Mouse (Mus musculus) left cerebral cortex, postnatal 10 days (tissue): ENCODE measurements around the gene Kremen1. TPM values are rescaled to one million over a fixed set of nuclear protein-coding genes. Genes with fewer than 3 reads are reported as not detected.

Source experiments
- DNase-seq, 2 experiments: peaks; one replicate each; pipeline ENCODE4 v3.0.0; 2021 to 2022; ENCODE audit warnings: low spot score in 2 of 2, mixed read lengths in 1 of 2; ENCODE audit errors: extremely low spot score in 1 of 2
- intact Hi-C: fragments of 180-260 bp; cut with DNase I; formaldehyde crosslinking; loops from one replicate; pipeline ENCODE4 v1.15.1; 2025
- total RNA-seq, 2 experiments: library from RNA; stranded (reverse); gene quantifications; 2 replicates each; pipeline ENCODE4 v1.2.3; 2021

The Kremen1 gene
- total RNA-seq, 2 experiments from 2014 or later: 9.2 to 9.5 TPM

DNA sequence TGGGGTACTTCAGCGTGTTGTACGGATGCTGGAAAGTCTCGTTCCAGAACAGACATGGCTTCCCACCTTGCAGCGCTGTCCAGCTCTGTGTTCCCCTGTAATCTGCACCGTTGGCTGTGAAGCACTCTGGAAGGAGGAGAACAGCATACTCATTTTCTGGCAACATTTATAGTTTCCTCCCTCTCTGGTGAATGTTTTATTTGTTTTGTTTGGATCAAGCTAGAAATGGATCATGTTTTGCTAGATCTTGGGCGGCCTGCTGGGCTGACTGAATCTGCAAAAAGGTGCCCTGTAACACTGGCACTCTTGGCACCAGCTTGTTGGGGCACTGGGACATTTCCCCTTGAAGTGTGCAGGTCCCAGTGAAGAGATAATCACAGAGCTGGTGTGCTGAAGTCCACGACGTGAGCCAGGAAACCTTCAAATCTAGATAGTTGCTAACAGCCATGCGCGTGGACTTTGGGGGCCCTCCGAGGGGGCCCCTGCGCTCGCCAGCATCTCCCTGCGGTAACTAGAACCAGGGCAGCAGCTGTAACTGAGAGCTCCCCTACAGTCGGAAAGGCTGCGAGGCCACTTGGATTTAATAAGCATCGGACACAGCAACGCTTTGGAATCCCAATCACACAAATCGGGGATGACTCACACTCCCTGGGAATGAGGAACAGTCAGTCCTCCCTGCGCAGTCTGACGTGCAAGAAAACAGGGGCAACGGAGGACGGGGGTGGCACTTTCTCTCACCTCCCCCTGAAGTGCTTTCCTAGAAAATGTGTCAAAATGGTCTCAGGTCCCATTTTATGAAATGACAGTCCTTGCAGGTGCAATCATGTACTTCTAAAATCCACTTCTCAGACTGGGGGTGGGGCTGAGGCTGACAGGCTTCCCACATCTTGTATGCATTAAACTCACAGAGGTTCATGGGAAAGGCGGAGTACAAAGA is 17.3 kb downstream of the Kremen1 start:
- peak; percentile 24 to 47 for DNase-seq
- intact Hi-C loops: no loop called here

GRCm38 (mm10) chr11:5243208-5243607 is 18.1 kb downstream of the Kremen1 start:
- intact Hi-C loops: no loop called here
- DNase-seq: no peak

DNA sequence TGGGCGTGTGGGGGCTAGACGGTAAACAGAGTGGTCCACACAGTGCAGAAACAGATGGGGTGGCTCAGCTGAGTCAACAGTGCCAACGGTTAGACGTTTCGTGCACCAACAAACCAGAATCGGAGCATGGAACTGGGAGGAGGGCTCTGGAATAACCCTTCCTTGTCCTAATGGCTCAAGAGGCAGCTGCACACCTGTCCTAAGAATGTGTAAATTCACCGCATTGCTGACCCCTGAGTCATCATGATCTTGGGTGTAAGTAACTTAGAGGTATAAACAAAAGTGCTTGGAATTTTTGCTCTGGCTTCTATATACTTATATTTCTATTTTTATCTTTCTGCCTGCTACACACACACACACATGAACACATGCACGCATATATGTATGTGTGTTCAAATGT is 19.2 kb downstream of the Kremen1 start:
- intact Hi-C loops: no loop called here
- no peak for DNase-seq

GRCm38 (mm10) chr11:5239706-5240690 is 21.4 kb downstream of the Kremen1 start:
- intact Hi-C loops: no loop called here
- DNase-seq: no peak

- DNase-seq: no peak
- intact Hi-C loops: no loop called here
Observed at GRCm38 (mm10) chr11:5219910-5220447, 41.4 kb downstream of the Kremen1 start.

GRCm38 (mm10) chr11:5219371-5219770 is 42.0 kb downstream of the Kremen1 start:
- no peak for DNase-seq
- intact Hi-C loops: no loop called here

DNA sequence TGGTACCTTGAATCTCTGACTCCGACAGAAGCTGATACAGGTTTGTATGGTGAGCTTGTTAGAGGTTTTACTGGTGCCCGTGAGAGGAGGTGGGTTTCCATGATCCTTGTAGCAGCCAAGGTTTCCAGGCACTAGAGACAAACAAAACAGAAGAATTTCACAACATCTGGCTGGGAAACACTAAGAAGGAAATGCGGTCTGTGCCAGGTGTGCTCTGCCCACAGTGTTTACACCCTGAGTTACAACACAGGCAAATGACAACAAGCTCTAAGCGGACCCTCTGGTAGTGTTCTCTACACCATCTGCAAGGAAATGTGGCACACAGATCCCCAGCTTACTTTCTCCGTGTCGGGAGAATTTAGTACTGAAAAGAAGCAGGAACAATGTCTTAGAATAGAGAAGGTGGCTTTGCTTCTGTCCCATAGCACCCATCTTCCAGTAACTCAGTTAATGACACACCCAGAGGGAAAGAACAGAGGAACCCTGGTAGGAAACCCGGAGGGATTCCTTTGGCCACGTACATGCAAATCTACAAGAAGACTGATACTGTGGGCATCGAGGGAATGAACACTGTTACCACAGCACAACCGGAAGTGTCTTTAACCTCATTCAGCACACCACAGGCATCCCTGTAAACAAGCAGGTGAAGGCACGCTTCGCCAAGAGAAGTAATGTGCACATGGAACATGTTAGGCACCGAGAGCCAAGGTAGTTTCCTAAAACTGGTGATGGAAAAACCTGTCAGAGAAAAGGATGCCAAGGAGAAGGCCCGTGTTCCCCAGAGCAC is 45.8 kb downstream of the Kremen1 start:
- intact Hi-C loops: no loop called here
- no peak for DNase-seq

DNA sequence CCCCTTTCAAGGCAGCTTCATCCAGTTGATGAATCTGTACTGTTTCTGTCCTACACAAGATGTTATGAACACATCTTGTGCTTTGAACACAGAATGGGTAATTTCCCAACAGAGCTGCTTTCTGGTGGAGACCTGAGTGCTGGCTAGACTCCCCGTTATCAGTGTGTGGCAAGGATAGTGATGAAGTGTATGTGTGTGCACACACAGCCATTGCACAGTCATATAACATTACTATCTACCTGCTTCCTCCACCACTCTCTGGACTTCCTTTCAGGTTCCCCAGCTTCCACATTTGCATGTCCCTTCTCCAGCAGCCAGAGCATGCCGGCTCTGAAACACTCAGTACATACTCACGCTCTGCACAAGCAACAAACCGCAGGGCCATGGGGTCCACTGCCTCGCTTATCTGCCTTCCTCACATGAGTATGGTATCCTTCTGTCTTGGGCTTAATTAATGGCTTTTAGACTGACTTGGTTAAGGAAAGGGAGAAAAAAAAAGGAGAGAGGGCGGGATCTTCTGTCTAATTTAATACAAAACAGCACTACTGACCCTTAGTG is 46.8 kb downstream of the Kremen1 start:
- DNase-seq: no peak
- intact Hi-C loops: no loop called here

- DNase-seq: no peak
- intact Hi-C loops: no loop called here
Observed at GRCm38 (mm10) chr11:5203054-5203453, 58.3 kb downstream of the Kremen1 start.

DNA sequence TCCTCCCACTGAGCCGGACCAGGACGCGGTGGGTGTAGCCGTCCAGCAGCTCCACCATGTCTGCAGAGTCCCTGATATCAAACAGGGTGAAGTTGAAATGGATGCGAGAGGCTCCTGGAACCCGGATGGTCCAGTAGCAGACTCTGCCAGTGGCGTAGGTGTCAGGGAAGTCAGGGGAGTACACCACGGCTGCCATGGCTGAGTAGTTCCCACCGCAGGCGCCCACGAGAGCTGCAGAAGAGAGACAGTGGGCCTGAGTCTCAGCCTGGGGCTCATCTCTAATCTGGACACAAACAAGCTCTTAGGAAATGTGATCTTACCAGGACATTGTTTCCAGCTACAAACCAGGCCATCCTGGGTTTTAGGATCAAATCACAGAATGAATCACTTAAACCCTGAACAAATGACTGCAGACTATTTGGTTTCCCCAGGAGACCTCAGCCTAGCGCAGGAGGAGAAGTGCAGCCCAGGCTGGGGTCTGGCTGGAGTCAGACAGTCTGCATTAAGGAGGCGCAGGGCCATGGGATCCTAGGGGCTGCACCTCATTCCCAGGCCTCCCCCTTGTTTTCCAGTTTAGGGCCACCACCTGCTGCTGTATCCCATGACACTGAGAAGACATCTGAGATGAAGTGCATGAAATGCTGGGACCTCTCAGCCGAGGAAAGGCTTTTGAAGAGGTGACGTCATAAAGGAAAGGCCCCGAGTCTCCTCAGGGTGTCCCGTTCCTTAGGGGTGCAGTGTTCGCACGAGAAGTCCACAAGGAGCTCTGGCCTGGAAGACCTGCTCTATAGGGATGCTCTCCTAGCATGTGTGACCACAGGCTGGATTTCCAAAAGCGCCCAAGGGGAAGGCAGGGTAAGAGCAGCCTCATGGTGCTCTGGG is 59.3 kb downstream of the Kremen1 start:
- DNase-seq: no peak
- intact Hi-C loops: no loop called here

DNA sequence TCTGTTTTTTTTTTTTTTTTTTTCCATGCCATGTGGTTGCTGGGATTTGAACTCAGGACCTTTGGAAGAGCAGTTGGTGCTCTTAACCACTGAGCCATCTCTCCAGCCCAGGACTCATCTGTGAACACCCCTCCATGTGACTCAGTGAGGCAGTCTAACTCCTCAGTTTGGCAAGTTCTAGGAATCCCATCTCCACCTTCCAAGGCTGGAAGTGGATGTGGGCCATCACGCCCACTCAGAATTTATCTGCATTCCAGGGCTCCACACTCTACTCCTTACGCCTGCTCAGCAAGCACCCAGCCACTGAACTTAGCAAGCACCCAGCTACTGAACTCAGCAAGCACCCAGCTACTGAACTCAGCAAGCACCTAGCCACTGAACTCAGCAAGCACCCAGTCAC is 61.5 kb downstream of the Kremen1 start:
- intact Hi-C loops: no loop called here
- no peak for DNase-seq

- no peak for DNase-seq
- intact Hi-C loops: no loop called here
Observed at GRCm38 (mm10) chr11:5197068-5197467, 64.3 kb downstream of the Kremen1 start.

DNA sequence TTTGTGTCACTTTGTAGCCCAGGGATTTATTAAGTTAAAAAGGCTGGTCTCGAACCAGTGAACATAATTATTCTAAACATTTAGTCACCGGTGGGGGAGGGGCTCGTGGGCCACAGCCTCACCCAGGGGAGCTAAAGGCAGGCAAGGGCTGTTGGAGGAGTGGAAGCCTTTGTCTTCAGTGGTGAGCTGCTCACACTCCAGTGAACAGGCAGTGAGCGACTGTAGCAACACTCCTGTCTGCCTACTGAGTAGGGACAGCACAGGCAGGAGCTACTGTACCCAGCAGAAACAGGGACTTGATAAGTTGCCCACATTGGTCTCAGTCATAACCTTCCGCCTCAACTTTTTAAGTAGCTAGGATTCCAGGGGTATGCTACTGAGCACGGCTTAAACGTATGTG is 64.8 kb downstream of the Kremen1 start:
- DNase-seq: no peak
- intact Hi-C loops: no loop called here

- no peak for DNase-seq
- intact Hi-C loops: no loop called here
Observed at GRCm38 (mm10) chr11:5193576-5193881, 67.8 kb downstream of the Kremen1 start.

GRCm38 (mm10) chr11:5192840-5193575 is 68.3 kb downstream of the Kremen1 start:
- intact Hi-C loops: no loop called here
- no peak for DNase-seq

- intact Hi-C loops: no loop called here
- DNase-seq: no peak
Observed at GRCm38 (mm10) chr11:5192084-5192516, 69.3 kb downstream of the Kremen1 start.
